Mouse (Mus musculus) bone marrow, adult 2 months (tissue): Measurements from ENCODE around the gene Card11. TPM values are rescaled to one million over a fixed set of nuclear protein-coding genes. Genes with fewer than 3 reads are reported as not detected.
A peak's percentile ranks its signal among the peaks of the same experiment; 100 is the strongest.

ENCODE experiments used
- H3K27ac ChIP-seq: fragments of 200-500 bp; 2 replicates; pipeline ENCODE4 v1.5.1; 2012; ENCODE audit warnings: low read depth, mild to moderate bottlenecking, control low read depth, inconsistent platforms, low read length; ENCODE audit not compliant: control insufficient read depth, poor library complexity, insufficient read depth
- H3K4me1 ChIP-seq: fragments of 200-500 bp; 2 replicates; pipeline ENCODE4 v1.6.1; 2011; ENCODE audit warnings: low read length; ENCODE audit not compliant: control insufficient read depth, insufficient read depth
- H3K4me3 ChIP-seq: fragments of 200-500 bp; replicated peaks from 2 replicates; pipeline ENCODE3; 2011; ENCODE audit warnings: mild to moderate bottlenecking, low read depth, low read length, control low read depth; ENCODE audit not compliant: control insufficient read depth
- CTCF ChIP-seq: fragments of 200-500 bp; IDR thresholded peaks from 2 replicates; pipeline ENCODE4 v1.5.1; 2011; ENCODE audit warnings: low read length, control low read depth; ENCODE audit not compliant: control insufficient read depth, insufficient read depth
- POLR2A ChIP-seq: fragments of 200-500 bp; IDR thresholded peaks from 2 replicates; pipeline ENCODE4 v1.6.1; 2011; ENCODE audit warnings: low read depth, mild to moderate bottlenecking, control low read depth, low read length, borderline replicate concordance; ENCODE audit not compliant: control insufficient read depth
- WGBS: fragments of 180-500 bp; shearing (Covaris S2); methylation state at CpG from one replicate; pipeline ENCODE4 v1.1.7; 2018; 5-methylcytosine and 5-hydroxymethylcytosine counted together
- polyA plus RNA-seq: library from polyadenylated mRNA; stranded (reverse); fragments of >200 nt; gene quantifications from 2 replicates; pipeline ENCODE4 v1.2.4, GENCODE M21; 2011; ENCODE audit warnings: low replicate concordance; ENCODE audit not compliant: missing spikeins, insufficient read depth, insufficient read length

Gene Card11
- polyA plus RNA-seq, 1 experiment, result 18.2 TPM

DNA sequence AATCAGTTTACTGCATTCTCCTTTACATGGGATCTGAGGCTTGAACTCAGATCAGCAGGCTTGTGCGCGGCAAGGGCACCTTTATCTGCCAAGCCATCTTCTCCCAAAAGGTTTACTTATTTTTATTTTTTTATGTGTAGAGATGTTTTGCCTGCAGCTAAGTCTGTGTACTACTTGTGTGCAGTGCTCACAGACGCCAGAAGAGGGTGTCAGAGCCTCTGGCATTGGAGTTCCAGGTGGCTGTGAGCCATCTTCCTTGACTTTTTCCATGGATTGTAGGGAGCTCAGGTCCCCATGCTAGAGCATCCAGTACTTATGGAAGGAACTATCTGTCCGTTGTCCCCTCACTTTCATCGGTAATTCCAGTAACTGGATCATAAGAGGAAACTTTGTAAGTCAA, 140.7 kb downstream of the Card11 start:
- TF ChIP-seq CTCF, result no peak
- no peak for TF ChIP-seq POLR2A
- Histone ChIP-seq H3K4me1 (no peaks in the 10 kb centered on the region), H3K27ac (no peak overlapping the region), H3K4me3 (no peak overlapping the region)
- 77% methylated on average over 5 of the region's 5 CpGs for WGBS

DNA sequence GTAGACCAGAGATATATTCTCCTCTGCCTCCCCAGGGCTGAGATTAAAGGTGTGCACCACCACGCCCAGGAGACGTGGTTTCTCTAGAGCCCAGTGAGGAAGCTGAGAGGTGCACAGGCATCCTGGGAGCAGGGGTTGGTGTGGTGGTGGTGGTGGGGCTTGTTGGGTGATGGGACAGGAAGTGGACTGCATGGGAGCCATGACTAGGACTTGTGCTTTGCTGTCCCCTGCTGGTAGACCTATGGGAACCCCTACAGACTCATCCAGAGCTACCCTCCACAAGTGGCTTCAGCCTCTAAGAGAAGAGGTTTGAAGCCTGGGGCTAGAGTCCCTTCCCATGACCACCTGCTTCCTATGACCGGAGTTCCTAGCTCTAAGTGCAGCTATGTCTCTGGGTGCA, 142.0 kb downstream of the Card11 start:
- Histone ChIP-seq H3K4me3 (no peak overlapping the region), H3K27ac (no peak overlapping the region), H3K4me1 (no peaks in the 10 kb centered on the region)
- TF ChIP-seq CTCF (peak; percentile 38; the same call in 1 of the 2 replicates), POLR2A (no peak)
- 28% methylated on average over 3 of the region's 3 CpGs for WGBS

- H3K27ac ChIP-seq, result no peak overlapping the region
- WGBS, result 52% methylated on average over 8 of the region's 8 CpGs
- peak; percentile 21 for TF ChIP-seq CTCF
- TF ChIP-seq POLR2A, result no peak
- H3K4me3 ChIP-seq, result no peak overlapping the region
- H3K4me1 ChIP-seq, result no peaks in the 10 kb centered on the region
Observed at GRCm38 (mm10) chr5:140857432-140858154, 142.8 kb downstream of the Card11 start.

- no peak overlapping the region for H3K27ac ChIP-seq
- TF ChIP-seq CTCF (no peak), POLR2A (no peak)
- no peaks in the 10 kb centered on the region for H3K4me1 ChIP-seq
- no peak overlapping the region for H3K4me3 ChIP-seq
- 83% methylated on average over 11 of the region's 11 CpGs for WGBS
Observed at GRCm38 (mm10) chr5:140855909-140856530, 144.4 kb downstream of the Card11 start.

- no peak overlapping the region for H3K4me3 ChIP-seq
- TF ChIP-seq CTCF, result no peak
- H3K27ac ChIP-seq, result no peak overlapping the region
- H3K4me1 ChIP-seq, result no peaks in the 10 kb centered on the region
- 82% methylated on average over 4 of the region's 4 CpGs for WGBS
Observed at GRCm38 (mm10) chr5:140854700-140855099, 145.7 kb downstream of the Card11 start.

DNA sequence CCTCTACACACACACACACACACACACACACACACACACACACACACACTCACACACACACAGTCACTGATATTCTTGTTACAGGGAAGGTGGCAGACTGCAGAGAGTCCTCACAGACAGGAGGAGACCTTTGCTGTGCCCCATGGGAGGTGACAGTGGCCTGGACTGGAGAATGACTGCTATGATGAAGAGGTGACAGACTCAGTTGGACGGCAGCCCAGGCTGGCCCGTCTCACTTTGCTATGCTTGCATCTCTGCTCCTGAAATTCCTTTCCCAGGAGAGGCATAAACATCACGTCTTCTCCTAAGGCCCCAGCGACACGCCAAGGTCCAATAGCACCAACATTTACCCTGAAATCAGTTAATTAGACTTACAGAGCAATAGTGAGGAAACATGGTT, 146.7 kb downstream of the Card11 start:
- H3K4me3 ChIP-seq, result no peak overlapping the region
- no peaks in the 10 kb centered on the region for H3K4me1 ChIP-seq
- 71% methylated on average over 5 of the region's 5 CpGs for WGBS
- no peak overlapping the region for H3K27ac ChIP-seq
- TF ChIP-seq POLR2A, result no peak
- no peak for TF ChIP-seq CTCF

DNA sequence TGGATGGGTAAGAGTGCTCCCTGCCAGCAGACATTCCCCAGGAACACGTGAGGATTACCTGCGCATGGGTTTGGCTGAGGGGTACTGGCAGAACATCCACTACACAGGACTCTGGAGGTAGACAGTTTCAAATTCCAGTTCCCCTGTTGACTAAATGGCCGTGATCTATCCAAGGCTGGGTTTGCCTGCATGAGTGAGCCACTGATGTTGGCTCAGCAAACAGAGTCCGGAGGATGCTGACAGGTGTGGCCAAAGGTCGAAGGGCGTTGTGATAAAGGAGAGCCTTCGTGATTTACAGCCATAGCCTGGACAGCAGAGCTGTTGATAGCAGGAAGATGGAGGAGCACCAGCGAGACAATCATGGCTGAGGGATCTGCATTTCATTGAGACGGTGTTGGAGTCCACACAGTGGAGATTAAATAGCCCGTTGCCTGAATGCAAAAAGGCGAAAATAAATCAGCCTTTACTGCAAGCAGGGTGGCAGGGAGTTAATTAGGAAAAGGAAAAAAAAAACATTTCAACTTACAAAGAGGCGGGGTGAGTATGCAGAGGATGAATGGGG, 147.9 kb downstream of the Card11 start:
- Histone ChIP-seq H3K27ac (no peak overlapping the region), H3K4me1 (no peaks in the 10 kb centered on the region), H3K4me3 (no peak overlapping the region)
- 81% methylated on average over 12 of the region's 12 CpGs for WGBS
- TF ChIP-seq POLR2A (no peak), CTCF (no peak)

DNA sequence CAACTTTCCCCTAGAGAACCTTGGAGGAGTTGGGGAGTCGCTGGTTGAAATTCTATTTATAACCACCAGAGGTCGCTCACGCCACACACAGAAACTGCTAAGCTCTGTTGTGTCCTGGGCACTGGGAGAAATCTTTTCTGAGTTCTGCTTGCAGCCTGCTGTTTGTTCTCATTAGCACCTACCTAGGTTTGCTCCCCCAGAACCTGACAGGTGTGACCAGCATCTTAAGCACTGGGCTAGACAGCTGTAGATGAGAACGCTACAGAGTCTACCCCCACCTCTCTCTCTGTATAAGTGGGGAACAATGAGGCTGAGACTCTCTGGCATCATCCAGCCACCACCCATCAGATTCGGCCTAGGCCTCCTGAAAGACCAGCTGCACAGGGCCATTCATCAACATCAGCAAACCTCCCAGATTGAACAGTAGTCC, 153.1 kb downstream of the Card11 start:
- 28% methylated on average over 5 of the region's 5 CpGs for WGBS
- TF ChIP-seq POLR2A (no peak), CTCF (peak; percentile 69)

DNA sequence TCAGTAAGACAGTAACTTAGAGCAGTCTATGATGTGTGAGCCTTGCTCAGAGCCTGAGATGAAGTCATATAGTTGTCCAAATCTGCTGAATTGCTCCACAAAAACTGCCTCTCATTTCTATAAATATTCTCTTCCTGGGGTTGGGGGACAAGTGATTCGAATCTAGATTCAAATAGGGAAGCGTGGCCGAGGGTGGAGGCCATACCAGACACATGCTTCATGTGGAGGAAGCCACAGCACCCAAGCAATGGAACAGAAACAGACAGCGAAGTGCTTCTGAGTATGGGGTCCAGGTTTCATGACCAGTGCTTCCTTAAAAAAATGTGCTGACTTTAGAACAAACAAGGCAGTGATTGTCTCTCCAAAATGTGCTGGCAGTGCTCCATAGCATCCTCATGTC, 158.4 kb downstream of the Card11 start:
- Histone ChIP-seq H3K4me1 (no peaks in the 10 kb centered on the region; the same call in 1 of the 2 replicates), H3K4me3 (no peak overlapping the region), H3K27ac (no peak overlapping the region)
- WGBS, result 25% methylated on average over 4 of the region's 4 CpGs
- TF ChIP-seq CTCF (no peak), POLR2A (no peak)

More for the DNA sequence above, 153.1 kb downstream of the Card11 start:
- H3K4me3 ChIP-seq, result no peak overlapping the region
- no peak overlapping the region for H3K27ac ChIP-seq
- no peaks in the 10 kb centered on the region for H3K4me1 ChIP-seq
